Mouse (Mus musculus) neural tube, embryonic 15.5 days (tissue): ENCODE results near the gene Trpd52l3. TPM values are rescaled to one million over a fixed set of nuclear protein-coding genes. Genes with fewer than 3 reads are reported as not detected.

Experiments used
- ATAC-seq: fragments of 200-750 bp; cut with Nextera tagmentation; 2 replicates; pipeline ENCODE4 v1.8.0; 2017; ENCODE audit warnings: mild to moderate bottlenecking, moderate TSS enrichment, moderate library complexity; ENCODE audit not compliant: low FRiP score
- H3K27ac ChIP-seq: fragments of 300-500 bp; sonication (generic); replicated peaks from 2 replicates; pipeline ENCODE4 v1.5.1; 2015; ENCODE audit warnings: mild to moderate bottlenecking, inconsistent platforms
- H3K27me3 ChIP-seq: fragments of 300-500 bp; sonication (generic); replicated peaks from 2 replicates; pipeline ENCODE4 v1.6.1; 2015; ENCODE audit warnings: inconsistent platforms
- H3K36me3 ChIP-seq: fragments of 300-500 bp; sonication (generic); 2 replicates; pipeline ENCODE4 v1.6.1; 2015; ENCODE audit warnings: inconsistent platforms
- H3K4me1 ChIP-seq: fragments of 300-500 bp; sonication (generic); 2 replicates; pipeline ENCODE4 v1.6.1; 2015; ENCODE audit warnings: inconsistent platforms
- H3K4me2 ChIP-seq: fragments of 300-500 bp; sonication (generic); 2 replicates; pipeline ENCODE4 v1.6.1; 2015; ENCODE audit warnings: inconsistent platforms, mild to moderate bottlenecking, moderate library complexity
- H3K4me3 ChIP-seq: fragments of 300-500 bp; sonication (generic); replicated peaks from 2 replicates; pipeline ENCODE4 v1.5.1; 2015; ENCODE audit warnings: mild to moderate bottlenecking, inconsistent platforms
- H3K9ac ChIP-seq: fragments of 300-500 bp; sonication (generic); replicated peaks from 2 replicates; pipeline ENCODE4 v1.6.1; 2015; ENCODE audit warnings: mild to moderate bottlenecking, inconsistent platforms
- H3K9me3 ChIP-seq: fragments of 300-500 bp; sonication (generic); replicated peaks from 2 replicates; pipeline ENCODE4 v1.6.1; 2016; ENCODE audit warnings: inconsistent platforms
- WGBS: fragments of 180-500 bp; shearing (Covaris S2); methylation state at CpG from one replicate; pipeline ENCODE4 v1.1.7; 2015; ENCODE audit warnings: mixed read lengths; 5-methylcytosine and 5-hydroxymethylcytosine counted together
- polyA plus RNA-seq: library from polyadenylated mRNA; unstranded; fragments of >200 nt; fragmentation: Nextera tagmentation; extraction: Ambion mirVana; gene quantifications from 2 replicates; pipeline ENCODE4 v1.2.1, GENCODE M21; 2015

The Trpd52l3 gene
- not detected in 2 replicates for polyA plus RNA-seq

- no peaks in the 10 kb centered on the region for H3K27me3 ChIP-seq
- no peaks in the 10 kb centered on the region for H3K9me3 ChIP-seq
- no peak within 1 kb of the TSS for H3K4me3 ChIP-seq
- no peaks in the 10 kb centered on the region for H3K36me3 ChIP-seq
- WGBS = 93% methylated on average over 9 of the region's 9 CpGs
- no peak within 1 kb of the TSS for H3K4me2 ChIP-seq
- peaks cover 3% of the 10 kb centered on the region; the same call in 1 of the 2 replicates for H3K4me1 ChIP-seq
- no peak within 1 kb of the TSS for H3K27ac ChIP-seq
- no peak for ATAC-seq
- no peak within 1 kb of the TSS for H3K9ac ChIP-seq
Observed at GRCm38 (mm10) chr19:30003621-30004020, at the start of gene Trpd52l3. Gene Trpd52l3 (plus strand): TSS chr19:30003790.

GRCm38 (mm10) chr19:29953833-29954232 lies 49.8 kb upstream of the Trpd52l3 start:
- peaks cover 2% of the 10 kb centered on the region; the same call in 1 of the 2 replicates for H3K4me1 ChIP-seq
- WGBS = 98% methylated on average over 3 of the region's 3 CpGs
- H3K27me3 ChIP-seq = no peaks in the 10 kb centered on the region
- ATAC-seq = no peak
- no peak overlapping the region for H3K4me3 ChIP-seq
- no peaks in the 10 kb centered on the region for H3K36me3 ChIP-seq
- no peak overlapping the region for H3K27ac ChIP-seq
- H3K9me3 ChIP-seq = no peaks in the 10 kb centered on the region
- H3K9ac ChIP-seq = no peak overlapping the region
- H3K4me2 ChIP-seq = no peak overlapping the region

- no peak for ATAC-seq
- Histone ChIP-seq H3K9ac (no peak overlapping the region), H3K4me3 (no peak overlapping the region), H3K36me3 (no peaks in the 10 kb centered on the region), H3K9me3 (no peaks in the 10 kb centered on the region), H3K27me3 (no peaks in the 10 kb centered on the region), H3K4me1 (no peaks in the 10 kb centered on the region), H3K4me2 (no peak overlapping the region), H3K27ac (no peak overlapping the region)
- WGBS = 89% methylated on average over 2 of the region's 2 CpGs
Observed at GRCm38 (mm10) chr19:29955454-29955853, 48.1 kb upstream of the Trpd52l3 start.

GRCm38 (mm10) chr19:29960906-29961305 lies 42.7 kb upstream of the Trpd52l3 start:
- H3K9ac ChIP-seq = no peak overlapping the region
- no peaks in the 10 kb centered on the region for H3K36me3 ChIP-seq
- no peaks in the 10 kb centered on the region for H3K4me1 ChIP-seq
- H3K27me3 ChIP-seq = no peaks in the 10 kb centered on the region
- H3K27ac ChIP-seq = no peak overlapping the region
- H3K4me2 ChIP-seq = no peak overlapping the region
- no peaks in the 10 kb centered on the region for H3K9me3 ChIP-seq
- 83% methylated on average over 4 of the region's 4 CpGs for WGBS
- H3K4me3 ChIP-seq = no peak overlapping the region
- no peak for ATAC-seq

GRCm38 (mm10) chr19:29961842-29962241 lies 41.7 kb upstream of the Trpd52l3 start:
- WGBS = 90% methylated on average over 6 of the region's 6 CpGs
- Histone ChIP-seq H3K4me1 (no peaks in the 10 kb centered on the region), H3K4me2 (no peak overlapping the region), H3K27ac (no peak overlapping the region), H3K36me3 (no peaks in the 10 kb centered on the region), H3K9me3 (no peaks in the 10 kb centered on the region), H3K27me3 (no peaks in the 10 kb centered on the region), H3K4me3 (no peak overlapping the region), H3K9ac (no peak overlapping the region)
- no peak for ATAC-seq

GRCm38 (mm10) chr19:29963598-29964092 lies 39.9 kb upstream of the Trpd52l3 start:
- Histone ChIP-seq H3K9ac (no peak overlapping the region), H3K4me1 (no peaks in the 10 kb centered on the region), H3K36me3 (no peaks in the 10 kb centered on the region), H3K27ac (no peak overlapping the region), H3K4me3 (no peak overlapping the region), H3K27me3 (no peaks in the 10 kb centered on the region), H3K4me2 (no peak overlapping the region), H3K9me3 (no peaks in the 10 kb centered on the region)
- 91% methylated on average over 2 of the region's 2 CpGs for WGBS
- ATAC-seq = no peak

- no peak overlapping the region for H3K27ac ChIP-seq
- no peaks in the 10 kb centered on the region for H3K9me3 ChIP-seq
- no peak overlapping the region for H3K4me3 ChIP-seq
- WGBS = 82% methylated on average over 3 of the region's 3 CpGs
- H3K9ac ChIP-seq = no peak overlapping the region
- H3K4me2 ChIP-seq = no peak overlapping the region
- no peaks in the 10 kb centered on the region for H3K36me3 ChIP-seq
- H3K4me1 ChIP-seq = no peaks in the 10 kb centered on the region
- no peaks in the 10 kb centered on the region for H3K27me3 ChIP-seq
- ATAC-seq = no peak
Observed at GRCm38 (mm10) chr19:29967960-29968359, 35.6 kb upstream of the Trpd52l3 start.

- 80% methylated on average over 5 of the region's 5 CpGs for WGBS
Observed at GRCm38 (mm10) chr19:29973396-29973795, 30.2 kb upstream of the Trpd52l3 start.

GRCm38 (mm10) chr19:29978847-29979246 lies 24.7 kb upstream of the Trpd52l3 start:
- Histone ChIP-seq H3K4me2 (no peak overlapping the region), H3K4me3 (no peak overlapping the region), H3K9ac (no peak overlapping the region), H3K27ac (no peak overlapping the region), H3K4me1 (no peaks in the 10 kb centered on the region), H3K9me3 (no peaks in the 10 kb centered on the region), H3K27me3 (no peaks in the 10 kb centered on the region), H3K36me3 (no peaks in the 10 kb centered on the region)
- 56% methylated on average over 2 of the region's 2 CpGs for WGBS
- ATAC-seq = no peak

More at GRCm38 (mm10) chr19:29973396-29973795, 30.2 kb upstream of the Trpd52l3 start:
- Histone ChIP-seq H3K9ac (no peak overlapping the region), H3K4me1 (no peaks in the 10 kb centered on the region), H3K36me3 (no peaks in the 10 kb centered on the region), H3K9me3 (no peaks in the 10 kb centered on the region), H3K27me3 (no peaks in the 10 kb centered on the region), H3K27ac (no peak overlapping the region), H3K4me2 (no peak overlapping the region), H3K4me3 (no peak overlapping the region)
- no peak for ATAC-seq

GRCm38 (mm10) chr19:29979452-29980089 lies 24.0 kb upstream of the Trpd52l3 start:
- ATAC-seq = no peak
- Histone ChIP-seq H3K36me3 (no peaks in the 10 kb centered on the region), H3K27ac (no peak overlapping the region), H3K27me3 (no peaks in the 10 kb centered on the region), H3K4me3 (no peak overlapping the region), H3K9me3 (no peaks in the 10 kb centered on the region), H3K4me1 (no peaks in the 10 kb centered on the region), H3K4me2 (no peak overlapping the region), H3K9ac (no peak overlapping the region)
- WGBS = 78% methylated on average over 8 of the region's 8 CpGs

- Histone ChIP-seq H3K4me1 (no peaks in the 10 kb centered on the region), H3K27ac (no peak overlapping the region), H3K9me3 (no peaks in the 10 kb centered on the region), H3K27me3 (no peaks in the 10 kb centered on the region), H3K4me3 (no peak overlapping the region), H3K36me3 (no peaks in the 10 kb centered on the region), H3K4me2 (no peak overlapping the region), H3K9ac (no peak overlapping the region)
- ATAC-seq = no peak
- WGBS = 84% methylated on average over 16 of the region's 16 CpGs
Observed at GRCm38 (mm10) chr19:29984208-29985005, 19.2 kb upstream of the Trpd52l3 start.
